Mouse (Mus musculus) intestine, embryonic 16.5 days (tissue): ENCODE measurements at regions not wholly inside any gene's neighbourhood (a gene's known extent, or its start where the extent isn't known, plus 50 kb on each side); places are given as distances from the start of the nearest gene placed in this dataset.

Experiments
- ATAC-seq: fragments of 200-750 bp; cut with Nextera tagmentation; 2 replicates; pipeline ENCODE4 v1.8.0; 2017; ENCODE audit warnings: moderate TSS enrichment, moderate library complexity
- H3K27ac ChIP-seq: fragments of 300-500 bp; sonication (generic); 2 replicates; pipeline ENCODE4 v1.5.1; 2014; ENCODE audit warnings: mild to moderate bottlenecking, low read length
- H3K27me3 ChIP-seq: fragments of 300-500 bp; sonication (generic); replicated peaks from 2 replicates; pipeline ENCODE4 v1.6.1; 2014; ENCODE audit warnings: low read length, control low read depth, mixed read lengths; ENCODE audit not compliant: control insufficient read depth, insufficient read depth
- H3K36me3 ChIP-seq: fragments of 300-500 bp; sonication (generic); 2 replicates; pipeline ENCODE4 v1.6.1; 2014; ENCODE audit warnings: low read length, control low read depth; ENCODE audit not compliant: control insufficient read depth, insufficient read depth
- H3K4me1 ChIP-seq: fragments of 300-500 bp; sonication (generic); 2 replicates; pipeline ENCODE4 v1.6.1; 2014; ENCODE audit warnings: low read length, control low read depth, mixed read lengths; ENCODE audit not compliant: control insufficient read depth, insufficient read depth
- H3K4me2 ChIP-seq: fragments of 300-500 bp; sonication (generic); 2 replicates; pipeline ENCODE4 v1.6.1; 2014; ENCODE audit warnings: low read depth, low read length, control low read depth
- H3K4me3 ChIP-seq: fragments of 300-500 bp; sonication (generic); 2 replicates; pipeline ENCODE4 v1.5.1; 2014; ENCODE audit warnings: mild to moderate bottlenecking, low read length
- H3K9ac ChIP-seq: fragments of 300-500 bp; sonication (generic); 2 replicates; pipeline ENCODE4 v1.6.1; 2014; ENCODE audit warnings: low read depth, low read length
- H3K9me3 ChIP-seq: fragments of 300-500 bp; sonication (generic); 2 replicates; pipeline ENCODE4 v1.6.1; 2016; ENCODE audit warnings: low read length, control low read depth; ENCODE audit not compliant: control insufficient read depth
- WGBS: fragments of 180-500 bp; shearing (Covaris S2); extraction: QIAGEN DNeasy Blood & Tissue Kit; methylation state at CpG from one replicate; pipeline ENCODE4 v1.1.7; 2014; 5-methylcytosine and 5-hydroxymethylcytosine counted together

DNA sequence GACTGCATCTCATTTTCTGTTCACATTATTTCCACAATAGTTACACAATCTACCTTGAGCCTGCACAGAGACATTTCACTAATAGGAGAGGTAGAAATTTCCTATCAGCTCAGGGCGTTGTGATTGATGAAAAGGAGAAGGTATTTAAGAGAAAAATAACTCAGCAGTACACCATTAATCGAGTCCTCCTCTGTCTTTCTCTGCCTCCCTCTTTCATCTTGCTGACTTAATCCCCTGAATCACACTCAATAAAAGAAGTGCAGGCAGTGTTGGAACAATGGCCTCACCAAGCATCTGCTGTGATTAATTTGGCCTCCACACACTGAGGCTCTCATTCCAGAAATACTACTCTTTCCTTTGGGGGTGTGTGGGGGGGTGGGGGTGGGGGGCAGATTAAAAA lies 133.9 kb upstream of the Eci2 start:
- no peak for ATAC-seq
- no peak overlapping the region for H3K4me2 ChIP-seq
- H3K4me1 ChIP-seq, result no peaks in the 10 kb centered on the region
- no peaks in the 10 kb centered on the region for H3K9me3 ChIP-seq
- WGBS, result 24% methylated on average over 2 of the region's 2 CpGs
- no peak overlapping the region for H3K27ac ChIP-seq
- H3K36me3 ChIP-seq, result no peaks in the 10 kb centered on the region
- H3K4me3 ChIP-seq, result no peak overlapping the region
- H3K27me3 ChIP-seq, result no peaks in the 10 kb centered on the region
- H3K9ac ChIP-seq, result no peak overlapping the region

DNA sequence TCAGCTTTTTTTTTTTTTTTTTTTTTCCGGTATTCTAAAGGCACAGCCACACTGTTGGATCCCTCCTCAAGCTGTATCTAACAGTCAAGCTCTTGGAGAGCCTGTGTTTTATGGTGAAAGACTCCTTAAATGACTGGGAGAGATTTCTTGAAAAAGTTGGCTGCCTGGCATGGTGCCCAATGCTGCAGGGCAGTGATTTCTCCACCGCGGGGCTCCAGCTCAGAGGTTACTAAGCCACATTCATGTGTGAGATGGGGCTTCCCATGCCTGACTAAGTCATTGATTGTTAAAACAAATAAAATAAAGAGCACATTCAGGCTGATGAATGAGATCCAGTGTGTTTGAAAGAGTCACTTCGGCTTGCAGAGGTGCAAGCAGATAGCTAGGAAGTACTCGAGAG lies 139.2 kb upstream of the Eci2 start:
- Histone ChIP-seq H3K27me3 (no peaks in the 10 kb centered on the region), H3K9ac (no peak overlapping the region), H3K36me3 (no peaks in the 10 kb centered on the region), H3K4me2 (no peak overlapping the region), H3K4me3 (no peak overlapping the region), H3K4me1 (peaks cover 3% of the 10 kb centered on the region; the same call in 1 of the 2 replicates), H3K9me3 (no peaks in the 10 kb centered on the region), H3K27ac (no peak overlapping the region)
- 66% methylated on average over 5 of the region's 5 CpGs for WGBS
- ATAC-seq, result no peak

DNA sequence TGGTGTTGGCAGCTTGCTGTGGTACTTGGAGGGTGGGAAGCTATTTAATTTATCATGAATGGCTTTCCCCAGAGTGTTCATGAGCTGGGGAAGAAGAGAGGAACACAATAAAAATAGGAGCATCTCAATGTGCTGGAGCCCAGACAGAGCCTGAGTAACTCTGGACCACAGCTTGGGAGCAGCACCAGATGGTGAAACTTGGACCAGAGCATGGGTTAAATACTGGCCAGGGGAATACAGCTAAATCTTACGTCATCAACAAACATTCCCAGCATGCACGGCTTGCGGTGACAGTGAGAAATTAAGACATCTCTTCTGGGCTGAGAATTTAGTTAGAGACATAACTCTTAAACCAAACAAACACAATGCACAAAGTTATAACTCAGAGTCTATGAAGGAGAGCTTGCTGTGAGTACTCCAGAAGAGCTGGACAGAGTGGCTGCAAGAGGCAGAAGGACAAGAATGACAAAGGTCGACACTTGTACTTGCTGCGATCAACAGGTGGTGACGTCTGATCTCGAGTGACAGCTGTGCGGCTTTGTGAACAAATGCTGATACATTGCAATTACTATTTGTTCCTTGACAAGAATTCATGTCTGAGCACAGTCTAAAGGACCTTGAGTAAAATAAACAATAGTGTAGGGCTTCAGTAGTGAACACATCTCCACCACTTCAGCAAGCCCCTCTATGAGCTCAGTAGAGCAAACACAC lies 140.1 kb upstream of the Eci2 start:
- no peaks in the 10 kb centered on the region for H3K27me3 ChIP-seq
- H3K27ac ChIP-seq, result no peak overlapping the region
- no peaks in the 10 kb centered on the region for H3K9me3 ChIP-seq
- no peak overlapping the region for H3K9ac ChIP-seq
- H3K36me3 ChIP-seq, result no peaks in the 10 kb centered on the region
- H3K4me2 ChIP-seq, result no peak overlapping the region
- ATAC-seq, result no peak
- WGBS, result 68% methylated on average over 8 of the region's 8 CpGs
- peaks cover 3% of the 10 kb centered on the region; the same call in 1 of the 2 replicates for H3K4me1 ChIP-seq
- no peak overlapping the region for H3K4me3 ChIP-seq

DNA sequence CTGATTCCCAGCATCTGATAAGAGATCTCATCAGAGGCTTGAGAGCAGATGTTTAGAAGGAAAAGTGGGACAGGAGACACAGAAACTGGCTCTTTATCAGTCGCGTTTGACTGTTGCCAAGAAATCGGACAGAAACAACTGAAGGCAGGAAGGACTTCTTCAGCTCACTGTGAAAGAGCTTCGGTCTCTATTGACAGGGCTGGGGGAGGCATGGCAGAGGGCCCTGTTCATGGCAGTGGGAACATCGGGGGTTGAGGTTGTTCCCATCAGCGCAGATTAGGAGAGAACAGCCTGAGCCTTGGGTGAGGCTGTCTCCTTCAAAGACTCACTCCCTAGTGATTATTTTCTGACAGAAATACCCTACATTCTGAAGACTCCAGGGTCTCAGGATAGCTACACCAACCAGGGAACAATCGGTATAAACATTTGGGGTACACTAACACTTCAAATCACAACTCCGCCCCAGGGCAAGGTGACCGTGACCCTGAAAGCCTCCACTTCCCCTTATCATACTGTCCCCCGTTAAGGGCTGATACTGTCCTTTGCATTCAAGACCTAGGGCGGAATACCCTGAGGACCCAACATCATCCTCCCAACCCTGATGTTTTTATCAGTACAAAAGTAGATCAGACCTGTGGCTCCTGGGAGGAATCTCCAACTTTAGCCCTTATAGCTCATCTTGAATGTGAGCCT lies 144.8 kb upstream of the Eci2 start:
- peaks cover 3% of the 10 kb centered on the region; the same call in 1 of the 2 replicates for H3K4me1 ChIP-seq
- no peak overlapping the region for H3K4me2 ChIP-seq
- H3K9ac ChIP-seq, result no peak overlapping the region
- 76% methylated on average over 11 of the region's 11 CpGs for WGBS
- H3K4me3 ChIP-seq, result no peak overlapping the region
- H3K36me3 ChIP-seq, result no peaks in the 10 kb centered on the region
- no peak for ATAC-seq
- no peak overlapping the region for H3K27ac ChIP-seq
- H3K9me3 ChIP-seq, result no peaks in the 10 kb centered on the region
- H3K27me3 ChIP-seq, result no peaks in the 10 kb centered on the region

DNA sequence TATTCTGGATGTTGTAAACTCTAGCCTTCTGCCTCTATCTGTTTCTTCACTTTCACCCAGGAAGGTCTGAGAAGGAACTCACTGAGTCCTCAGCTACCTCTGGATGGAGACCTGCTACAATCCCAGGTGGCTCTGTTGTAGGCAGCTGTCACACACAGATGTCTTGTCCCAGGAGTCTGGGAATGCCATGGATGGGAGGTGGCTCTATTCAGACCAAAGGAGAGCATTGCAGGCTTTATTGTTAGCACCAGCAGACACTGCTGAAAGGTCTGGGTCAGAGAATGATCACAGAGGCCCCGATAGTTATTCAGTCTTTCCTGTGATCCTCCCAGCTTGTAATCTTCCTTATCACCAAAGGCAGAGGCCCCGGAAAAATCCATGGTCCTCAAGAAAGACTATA lies 146.6 kb upstream of the Eci2 start:
- ATAC-seq, result peak; percentile 66
- Histone ChIP-seq H3K9ac (no peak overlapping the region), H3K4me3 (no peak overlapping the region), H3K4me1 (no peaks in the 10 kb centered on the region), H3K36me3 (no peaks in the 10 kb centered on the region), H3K27me3 (no peaks in the 10 kb centered on the region), H3K9me3 (no peaks in the 10 kb centered on the region), H3K4me2 (no peak overlapping the region), H3K27ac (no peak overlapping the region)
- 28% methylated on average over 2 of the region's 2 CpGs for WGBS

DNA sequence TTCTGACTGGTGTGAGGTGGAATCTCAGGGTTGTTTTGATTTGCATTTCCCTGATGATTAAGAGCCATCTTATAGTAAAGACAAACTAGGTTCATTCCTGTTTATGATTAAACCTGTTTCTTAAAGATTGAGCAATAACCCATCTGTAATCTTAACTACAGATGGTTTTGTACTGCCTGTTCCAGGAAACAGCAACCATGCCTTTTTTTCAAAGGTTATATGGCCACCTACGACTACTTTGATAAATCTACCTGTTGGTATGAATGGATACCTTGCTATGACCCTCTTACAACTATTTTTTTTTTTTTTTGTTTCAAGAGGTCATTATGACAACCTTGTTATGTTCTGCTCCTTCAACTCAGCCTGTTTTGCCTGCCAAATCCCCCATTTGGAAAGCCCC lies 148.7 kb upstream of the Eci2 start:
- H3K4me2 ChIP-seq, result no peak overlapping the region
- H3K4me3 ChIP-seq, result no peak overlapping the region
- no peaks in the 10 kb centered on the region for H3K4me1 ChIP-seq
- no peak overlapping the region for H3K9ac ChIP-seq
- 65% methylated on average over 1 of the region's 1 CpGs for WGBS
- H3K36me3 ChIP-seq, result no peaks in the 10 kb centered on the region
- H3K27ac ChIP-seq, result no peak overlapping the region
- ATAC-seq, result peak; percentile 78
- H3K9me3 ChIP-seq, result no peaks in the 10 kb centered on the region
- no peaks in the 10 kb centered on the region for H3K27me3 ChIP-seq

DNA sequence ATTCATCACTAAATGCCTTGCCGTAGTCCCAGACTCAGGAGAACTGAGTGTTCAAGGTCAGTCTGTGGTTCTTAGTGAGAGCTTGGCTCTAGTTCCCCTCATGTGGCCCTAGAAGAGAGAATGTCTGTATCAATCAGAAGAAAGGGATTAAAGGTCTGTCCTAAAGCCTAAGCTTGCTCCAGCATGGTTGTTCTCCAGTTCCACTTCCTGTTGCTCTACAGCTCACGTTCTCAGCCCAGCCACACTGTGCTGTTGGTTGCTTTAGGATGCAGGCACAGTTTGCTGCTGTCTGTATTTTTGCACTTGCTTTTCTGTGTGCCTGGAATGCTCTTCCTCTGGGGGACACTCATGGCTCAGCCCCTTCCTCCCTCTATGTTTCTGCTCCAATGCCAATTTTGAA lies 150.4 kb upstream of the Eci2 start:
- 47% methylated on average over 2 of the region's 2 CpGs for WGBS
- 0 out of 2 replicates have a peak, but pooled peaks cover 3% of the 10 kb centered on the region for H3K9me3 ChIP-seq
- no peak overlapping the region for H3K4me2 ChIP-seq
- no peak overlapping the region for H3K4me3 ChIP-seq
- H3K27ac ChIP-seq, result no peak overlapping the region
- H3K36me3 ChIP-seq, result no peaks in the 10 kb centered on the region
- no peak overlapping the region for H3K9ac ChIP-seq
- H3K4me1 ChIP-seq, result no peaks in the 10 kb centered on the region
- ATAC-seq, result no peak
- H3K27me3 ChIP-seq, result no peaks in the 10 kb centered on the region

DNA sequence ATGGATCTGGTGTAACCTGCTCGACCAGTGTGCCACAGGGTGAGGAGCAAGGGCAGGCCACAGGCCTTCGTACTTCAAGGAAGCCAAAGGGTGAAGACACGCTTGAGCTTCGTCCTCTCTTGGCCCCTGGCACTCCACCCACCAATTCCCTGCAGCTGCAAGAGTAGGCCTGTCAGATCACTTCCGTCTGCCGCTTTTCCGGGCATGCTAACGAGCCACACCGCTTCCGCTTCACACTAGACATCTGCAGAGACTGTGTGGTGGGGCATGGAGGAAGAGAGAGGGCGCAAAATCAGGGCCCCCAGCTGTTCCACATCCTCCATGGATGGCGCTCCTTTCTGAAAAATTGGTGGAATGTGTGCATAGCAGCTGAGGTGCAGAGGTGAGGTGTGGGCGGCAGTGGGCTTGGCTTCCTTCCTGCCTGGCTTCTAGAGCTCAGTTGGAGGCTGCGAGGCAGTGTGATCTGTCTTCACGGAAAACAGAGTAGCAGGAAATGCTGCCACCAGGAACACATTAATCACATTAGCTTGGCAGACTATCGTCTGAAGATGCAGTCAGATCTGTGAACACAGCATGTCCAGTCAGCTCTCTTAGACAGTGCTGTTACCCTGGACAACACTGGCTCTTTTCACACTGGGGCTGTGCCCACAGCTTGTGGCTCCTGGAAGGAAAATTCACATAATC lies 162.3 kb upstream of the Eci2 start:
- no peak overlapping the region for H3K4me3 ChIP-seq
- WGBS, result 32% methylated on average over 16 of the region's 16 CpGs
- H3K9me3 ChIP-seq, result no peaks in the 10 kb centered on the region
- no peaks in the 10 kb centered on the region for H3K27me3 ChIP-seq
- no peak overlapping the region for H3K27ac ChIP-seq
- H3K4me2 ChIP-seq, result peak overlapping the region; percentile 33
- H3K9ac ChIP-seq, result no peak overlapping the region; the same call in 1 of the 2 replicates
- ATAC-seq, result peak; percentile 93
- no peaks in the 10 kb centered on the region for H3K36me3 ChIP-seq
- peaks cover 8% of the 10 kb centered on the region for H3K4me1 ChIP-seq

DNA sequence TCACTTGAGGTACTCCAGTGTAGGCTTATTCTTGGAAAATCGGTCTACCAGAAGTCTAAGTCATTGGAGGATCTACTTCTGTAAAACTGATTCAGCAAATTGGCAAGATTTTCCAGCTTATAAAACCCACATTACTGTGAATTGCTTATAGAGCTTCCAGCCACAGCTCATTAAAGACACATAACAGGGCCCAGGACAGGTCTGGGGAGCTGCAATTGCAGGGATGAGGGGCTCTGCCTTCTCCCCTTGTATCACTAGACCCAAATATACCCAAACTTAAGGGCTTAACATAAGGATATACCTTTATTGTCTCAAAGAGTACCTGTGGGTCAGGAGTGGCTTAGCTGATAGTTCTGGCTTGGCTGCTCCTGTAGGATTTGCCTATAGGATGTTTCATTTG lies 175.2 kb upstream of the Eci2 start:
- H3K4me2 ChIP-seq, result no peak overlapping the region
- WGBS, result 86% methylated on average over 1 of the region's 1 CpGs
- H3K36me3 ChIP-seq, result no peaks in the 10 kb centered on the region
- no peaks in the 10 kb centered on the region for H3K27me3 ChIP-seq
- H3K4me3 ChIP-seq, result no peak overlapping the region
- no peaks in the 10 kb centered on the region for H3K9me3 ChIP-seq
- no peak overlapping the region for H3K27ac ChIP-seq
- no peak overlapping the region for H3K9ac ChIP-seq
- ATAC-seq, result no peak
- H3K4me1 ChIP-seq, result no peaks in the 10 kb centered on the region
